Mouse (Mus musculus) urinary bladder, postnatal 36 days (tissue): ENCODE measurements around the gene Rbpjl.

Source experiments
- DNase-seq, 2 experiments: peaks; one replicate each; pipeline ENCODE4 v3.0.0; 2022; ENCODE audit warnings: low spot score in 2 of 2, mixed read lengths in 1 of 2

Rbpjl gene

GRCm38 (mm10) chr2:164428451-164428850, 25.5 kb downstream of the Rbpjl start:
- DNase-seq = no peak

- no peak for DNase-seq
These were observed 27.1 kb downstream of the Rbpjl start for GRCm38 (mm10) chr2:164429881-164430615.

- peak in 1 of 2 experiments; percentile 55 for DNase-seq
These were observed 27.8 kb downstream of the Rbpjl start for GRCm38 (mm10) chr2:164430697-164431096.

- peak in 1 of 2 experiments; percentile 72 for DNase-seq
These were observed 28.9 kb downstream of the Rbpjl start for GRCm38 (mm10) chr2:164431676-164432465.

- peak in 1 of 2 experiments; percentile 62 for DNase-seq
These were observed 29.7 kb downstream of the Rbpjl start for GRCm38 (mm10) chr2:164432541-164433191.

- DNase-seq = no peak
These were observed 30.4 kb downstream of the Rbpjl start for GRCm38 (mm10) chr2:164433278-164433895.

- no peak for DNase-seq
These were observed 31.7 kb downstream of the Rbpjl start for GRCm38 (mm10) chr2:164434681-164435080.

GRCm38 (mm10) chr2:164435216-164436090, 32.5 kb downstream of the Rbpjl start:
- no peak for DNase-seq

GRCm38 (mm10) chr2:164436215-164436913, 33.4 kb downstream of the Rbpjl start:
- DNase-seq = no peak

- peak in 1 of 2 experiments; percentile 59 for DNase-seq
These were observed 34.0 kb downstream of the Rbpjl start for GRCm38 (mm10) chr2:164436961-164437360.

GRCm38 (mm10) chr2:164437710-164438109, 34.8 kb downstream of the Rbpjl start:
- no peak for DNase-seq

GRCm38 (mm10) chr2:164438257-164438656, 35.3 kb downstream of the Rbpjl start:
- peak in 1 of 2 experiments; percentile 62 for DNase-seq

GRCm38 (mm10) chr2:164439001-164439421, 36.1 kb downstream of the Rbpjl start:
- DNase-seq = no peak

- peak in 1 of 2 experiments; percentile 56 for DNase-seq
These were observed 37.4 kb downstream of the Rbpjl start for GRCm38 (mm10) chr2:164440314-164440713.

- no peak for DNase-seq
These were observed 38.2 kb downstream of the Rbpjl start for GRCm38 (mm10) chr2:164441155-164441554.

- DNase-seq = no peak
These were observed 38.8 kb downstream of the Rbpjl start for GRCm38 (mm10) chr2:164441731-164442130.

GRCm38 (mm10) chr2:164442315-164443050, 39.5 kb downstream of the Rbpjl start:
- peak in 1 of 2 experiments; percentile 68 for DNase-seq

GRCm38 (mm10) chr2:164443051-164443437, 40.1 kb downstream of the Rbpjl start:
- peak; percentile 88 to 90 for DNase-seq

GRCm38 (mm10) chr2:164443460-164444000, 40.6 kb downstream of the Rbpjl start, which contains the start of gene Sdc4:
Gene Sdc4 (minus strand): TSS chr2:164443887.
- DNase-seq = no peak
